Mouse (Mus musculus): ENCODE results near the gene Itih4.

GRCm38 (mm10) chr14:30843701-30844100, 42.6 kb upstream of the Itih4 start:
- TF ChIP-seq CTCF (IDR thresholded peaks at IDR 0.05) = no peak
- no peak for TF ChIP-seq EP300 (IDR thresholded peaks at IDR 0.05)
